Mouse (Mus musculus) liver, embryonic 13.5 days (tissue): Measurements from ENCODE around the gene Greb1. TPM values are rescaled to one million over a fixed set of nuclear protein-coding genes. Genes with fewer than 3 reads are reported as not detected.
A peak's percentile ranks its signal among the peaks of the same experiment; 100 is the strongest.

Source experiments
- ATAC-seq: fragments of 200-750 bp; cut with Nextera tagmentation; 2 replicates; pipeline ENCODE4 v1.8.0; 2017; ENCODE audit warnings: low read depth, mild to moderate bottlenecking, moderate number of reproducible peaks, moderate library complexity
- DNase-seq: peaks from one replicate; pipeline ENCODE4 v3.0.0; 2022
- H3K27ac ChIP-seq: fragments of 300-500 bp; sonication (generic); 2 replicates; pipeline ENCODE4 v1.5.1; 2015; ENCODE audit warnings: moderate library complexity, mild to moderate bottlenecking, inconsistent platforms
- H3K27me3 ChIP-seq: fragments of 300-500 bp; sonication (generic); 2 replicates; pipeline ENCODE4 v1.6.1; 2015; ENCODE audit warnings: mild to moderate bottlenecking, inconsistent platforms
- H3K36me3 ChIP-seq: fragments of 300-500 bp; sonication (generic); 2 replicates; pipeline ENCODE4 v1.6.1; 2015; ENCODE audit warnings: mild to moderate bottlenecking, inconsistent platforms
- H3K4me1 ChIP-seq: fragments of 300-500 bp; sonication (generic); replicated peaks from 2 replicates; pipeline ENCODE4 v1.6.1; 2015; ENCODE audit warnings: inconsistent platforms
- H3K4me2 ChIP-seq: fragments of 300-500 bp; sonication (generic); 2 replicates; pipeline ENCODE4 v1.6.1; 2015; ENCODE audit warnings: inconsistent platforms, mild to moderate bottlenecking, moderate library complexity
- H3K4me3 ChIP-seq: fragments of 300-500 bp; sonication (generic); replicated peaks from 2 replicates; pipeline ENCODE4 v1.5.1; 2015; ENCODE audit warnings: mild to moderate bottlenecking, inconsistent platforms
- H3K9ac ChIP-seq: fragments of 300-500 bp; sonication (generic); 2 replicates; pipeline ENCODE4 v1.6.1; 2015; ENCODE audit warnings: mild to moderate bottlenecking, inconsistent platforms
- H3K9me3 ChIP-seq: fragments of 300-500 bp; sonication (generic); replicated peaks from 2 replicates; pipeline ENCODE4 v1.6.1; 2016; ENCODE audit warnings: inconsistent platforms
- WGBS: fragments of 180-500 bp; shearing (Covaris S2); methylation state at CpG from one replicate; pipeline ENCODE4 v1.1.7; 2015; ENCODE audit not compliant: insufficient replicate concordance; 5-methylcytosine and 5-hydroxymethylcytosine counted together
- polyA plus RNA-seq: library from polyadenylated mRNA; unstranded; fragments of >200 nt; fragmentation: Nextera tagmentation; extraction: Ambion mirVana; gene quantifications from 2 replicates; pipeline ENCODE4 v1.2.1, GENCODE M21; 2015

Greb1 gene
- 0.61 and 0.68 TPM in 2 replicates for polyA plus RNA-seq

- H3K4me3 ChIP-seq: peak within 1 kb of the TSS; percentile 52
- 1% methylated on average over 51 of the region's 53 CpGs for WGBS
- no peak within 1 kb of the TSS; the same call in 1 of the 2 replicates for H3K27ac ChIP-seq
- H3K9ac ChIP-seq: peak within 1 kb of the TSS; percentile 41; the same call in 1 of the 2 replicates
- peaks cover 42% of the 10 kb centered on the region for H3K27me3 ChIP-seq
- DNase-seq: no peak
- 0 out of 2 replicates have a peak, but pooled peaks cover 4% of the 10 kb centered on the region for H3K4me1 ChIP-seq
- peak; percentile 45 for ATAC-seq
- no peaks in the 10 kb centered on the region for H3K9me3 ChIP-seq
- peak within 1 kb of the TSS; percentile 60 for H3K4me2 ChIP-seq
- no peaks in the 10 kb centered on the region for H3K36me3 ChIP-seq
Observed at GRCm38 (mm10) chr12:16800259-16800958, at the start of gene Greb1. Greb1 (minus strand) TSS chr12:16800886.

- Histone ChIP-seq H3K4me1 (peaks cover 6% of the 10 kb centered on the region; the same call in 1 of the 2 replicates), H3K27me3 (no peaks in the 10 kb centered on the region), H3K9ac (no peak overlapping the region), H3K9me3 (no peaks in the 10 kb centered on the region), H3K4me3 (no peak overlapping the region), H3K36me3 (no peaks in the 10 kb centered on the region), H3K27ac (no peak overlapping the region), H3K4me2 (no peak overlapping the region)
- DNase-seq (no peak), ATAC-seq (no peak)
- WGBS: 34% methylated on average over 2 of the region's 2 CpGs
Observed at GRCm38 (mm10) chr12:16849821-16850220, 49.1 kb upstream of the Greb1 start.

GRCm38 (mm10) chr12:16848501-16848900 lies 47.8 kb upstream of the Greb1 start:
- DNase-seq: no peak
- no peaks in the 10 kb centered on the region for H3K36me3 ChIP-seq
- H3K27me3 ChIP-seq: no peaks in the 10 kb centered on the region
- no peak overlapping the region for H3K9ac ChIP-seq
- H3K4me2 ChIP-seq: no peak overlapping the region
- no peak for ATAC-seq
- no peak overlapping the region for H3K4me3 ChIP-seq
- no peaks in the 10 kb centered on the region for H3K9me3 ChIP-seq
- peaks cover 6% of the 10 kb centered on the region; the same call in 1 of the 2 replicates for H3K4me1 ChIP-seq
- WGBS: 69% methylated on average over 2 of the region's 2 CpGs
- H3K27ac ChIP-seq: no peak overlapping the region

- WGBS: 35% methylated on average over 4 of the region's 4 CpGs
- no peaks in the 10 kb centered on the region for H3K9me3 ChIP-seq
- no peak overlapping the region for H3K9ac ChIP-seq
Observed at GRCm38 (mm10) chr12:16847204-16847792, 46.6 kb upstream of the Greb1 start.

GRCm38 (mm10) chr12:16844623-16845592 lies 44.2 kb upstream of the Greb1 start:
- DNase-seq: no peak
- ATAC-seq: no peak

More at GRCm38 (mm10) chr12:16847204-16847792, 46.6 kb upstream of the Greb1 start:
- peaks cover 6% of the 10 kb centered on the region; the same call in 1 of the 2 replicates for H3K4me1 ChIP-seq
- ATAC-seq (no peak), DNase-seq (no peak)
- H3K4me2 ChIP-seq: no peak overlapping the region
- H3K27me3 ChIP-seq: no peaks in the 10 kb centered on the region
- H3K36me3 ChIP-seq: no peaks in the 10 kb centered on the region
- no peak overlapping the region for H3K4me3 ChIP-seq
- H3K27ac ChIP-seq: no peak overlapping the region

GRCm38 (mm10) chr12:16840842-16841782 lies 40.4 kb upstream of the Greb1 start:
- Histone ChIP-seq H3K4me1 (peaks cover 9% of the 10 kb centered on the region; the same call in 1 of the 2 replicates), H3K36me3 (no peaks in the 10 kb centered on the region), H3K27ac (no peak overlapping the region), H3K4me2 (no peak overlapping the region), H3K9ac (no peak overlapping the region), H3K27me3 (no peaks in the 10 kb centered on the region), H3K4me3 (no peak overlapping the region), H3K9me3 (no peaks in the 10 kb centered on the region)
- DNase-seq: no peak
- ATAC-seq: peak; percentile 26; the same call in 1 of the 2 replicates
- WGBS: 28% methylated on average over 8 of the region's 8 CpGs

More at GRCm38 (mm10) chr12:16844623-16845592, 44.2 kb upstream of the Greb1 start:
- H3K9ac ChIP-seq: no peak overlapping the region
- no peaks in the 10 kb centered on the region for H3K9me3 ChIP-seq
- H3K27me3 ChIP-seq: no peaks in the 10 kb centered on the region
- H3K36me3 ChIP-seq: no peaks in the 10 kb centered on the region
- no peak overlapping the region for H3K4me3 ChIP-seq
- 66% methylated on average over 14 of the region's 14 CpGs for WGBS
- H3K27ac ChIP-seq: no peak overlapping the region
- no peak overlapping the region for H3K4me2 ChIP-seq
- H3K4me1 ChIP-seq: peaks cover 9% of the 10 kb centered on the region; the same call in 1 of the 2 replicates

GRCm38 (mm10) chr12:16837766-16838165 lies 37.1 kb upstream of the Greb1 start:
- no peak for ATAC-seq

GRCm38 (mm10) chr12:16836188-16836587 lies 35.5 kb upstream of the Greb1 start:
- WGBS: 50% methylated on average over 9 of the region's 9 CpGs
- no peak for DNase-seq

More at GRCm38 (mm10) chr12:16837766-16838165, 37.1 kb upstream of the Greb1 start:
- Histone ChIP-seq H3K27ac (no peak overlapping the region), H3K27me3 (no peaks in the 10 kb centered on the region), H3K4me1 (peaks cover 9% of the 10 kb centered on the region; the same call in 1 of the 2 replicates), H3K9me3 (no peaks in the 10 kb centered on the region), H3K9ac (no peak overlapping the region), H3K4me3 (no peak overlapping the region), H3K4me2 (no peak overlapping the region), H3K36me3 (no peaks in the 10 kb centered on the region)
- WGBS: 78% methylated on average over 4 of the region's 4 CpGs
- DNase-seq: no peak

GRCm38 (mm10) chr12:16834701-16835100 lies 34.0 kb upstream of the Greb1 start:
- 65% methylated on average over 11 of the region's 11 CpGs for WGBS
- no peak overlapping the region for H3K4me3 ChIP-seq
- no peaks in the 10 kb centered on the region for H3K4me1 ChIP-seq
- DNase-seq (no peak), ATAC-seq (no peak)
- H3K36me3 ChIP-seq: no peaks in the 10 kb centered on the region
- H3K27me3 ChIP-seq: no peaks in the 10 kb centered on the region
- no peak overlapping the region for H3K4me2 ChIP-seq
- no peak overlapping the region for H3K9ac ChIP-seq
- H3K9me3 ChIP-seq: no peaks in the 10 kb centered on the region
- no peak overlapping the region for H3K27ac ChIP-seq

More at GRCm38 (mm10) chr12:16836188-16836587, 35.5 kb upstream of the Greb1 start:
- ATAC-seq: no peak
- Histone ChIP-seq H3K36me3 (no peaks in the 10 kb centered on the region), H3K27ac (no peak overlapping the region), H3K9ac (no peak overlapping the region), H3K4me3 (no peak overlapping the region), H3K9me3 (no peaks in the 10 kb centered on the region), H3K27me3 (no peaks in the 10 kb centered on the region), H3K4me1 (0 out of 2 replicates have a peak, but pooled peaks cover 6% of the 10 kb centered on the region), H3K4me2 (no peak overlapping the region)

- DNase-seq: no peak
- H3K36me3 ChIP-seq: peaks cover 14% of the 10 kb centered on the region; the same call in 1 of the 2 replicates
- no peak overlapping the region for H3K9ac ChIP-seq
- H3K4me1 ChIP-seq: no peaks in the 10 kb centered on the region
- H3K4me3 ChIP-seq: no peak overlapping the region
- no peak overlapping the region for H3K27ac ChIP-seq
- 60% methylated on average over 4 of the region's 4 CpGs for WGBS
- no peak overlapping the region for H3K4me2 ChIP-seq
- H3K9me3 ChIP-seq: no peaks in the 10 kb centered on the region
- ATAC-seq: no peak
- H3K27me3 ChIP-seq: no peaks in the 10 kb centered on the region
Observed at GRCm38 (mm10) chr12:16831071-16831470, 30.4 kb upstream of the Greb1 start.
